Mouse (Mus musculus): ENCODE measurements around the gene Scnn1a.

DNA sequence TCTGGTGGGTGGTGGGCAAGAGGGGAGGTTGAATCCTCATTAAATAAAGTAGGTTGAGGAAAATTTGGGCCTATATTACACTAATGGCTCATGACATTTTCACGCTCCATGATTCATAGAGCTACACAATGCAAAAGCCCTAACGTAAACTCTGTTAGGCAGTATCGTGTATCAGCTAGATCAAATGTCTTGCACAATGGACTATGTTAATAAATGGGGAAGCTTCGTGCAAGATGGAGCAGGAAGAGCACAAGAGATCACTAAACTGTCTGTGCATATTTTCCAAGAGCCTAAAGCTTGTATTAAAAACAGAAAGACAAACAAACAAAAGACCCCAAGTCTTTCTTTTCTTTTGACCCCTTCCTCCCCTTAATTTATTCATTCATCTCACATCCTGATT lies 26.4 kb upstream of the Scnn1a start:
- no peak for TF ChIP-seq CTCF (IDR thresholded peaks at IDR 0.05; ENCODE audit: low read depth, low read length)
- no peak for TF ChIP-seq POLR2A (IDR thresholded peaks at IDR 0.05; ENCODE audit: borderline replicate concordance, low read depth, low read length)
